Mouse (Mus musculus): Measurements from ENCODE around the gene Trmt44. TPM values are rescaled to one million over a fixed set of nuclear protein-coding genes. Genes with fewer than 3 reads are reported as not detected.
"Not testable (repeated sequence)": the region's sequence is repeated elsewhere in the genome, so short reads cannot be mapped to it uniquely, and the experiment has no call there.

Trmt44 gene
- polyA plus RNA-seq, 1 experiment: 9.8 TPM

DNA sequence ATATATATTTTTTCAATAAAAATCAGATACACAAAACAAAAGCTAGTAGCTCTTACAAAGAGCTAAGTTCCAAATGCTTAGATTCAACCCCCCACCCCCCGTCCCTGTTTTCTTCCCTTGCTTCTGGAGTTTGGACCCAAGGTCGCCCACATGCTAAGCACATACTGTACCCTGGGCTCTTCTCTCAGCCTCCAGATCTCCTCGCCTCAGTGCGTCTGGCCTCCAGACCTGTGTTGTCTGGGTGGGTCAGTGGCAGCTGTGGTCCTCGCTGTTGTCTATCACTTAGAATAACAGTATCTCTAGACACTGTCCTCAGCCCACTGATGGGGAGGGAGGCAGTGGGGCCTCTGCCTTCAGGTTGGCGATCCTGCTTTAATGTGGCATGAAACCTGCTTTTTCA is 18.4 kb upstream of the Trmt44 start:
- Histone ChIP-seq H3K36me3 (ENCODE audit: control insufficient read depth, insufficient read depth, low read length) (peaks cover 51% of the 10 kb centered on the region), H3K27ac (ENCODE audit: control insufficient read depth, insufficient read depth, low read length) (no peak overlapping the region)
- 96% methylated on average over 6 of the region's 6 CpGs for WGBS

DNA sequence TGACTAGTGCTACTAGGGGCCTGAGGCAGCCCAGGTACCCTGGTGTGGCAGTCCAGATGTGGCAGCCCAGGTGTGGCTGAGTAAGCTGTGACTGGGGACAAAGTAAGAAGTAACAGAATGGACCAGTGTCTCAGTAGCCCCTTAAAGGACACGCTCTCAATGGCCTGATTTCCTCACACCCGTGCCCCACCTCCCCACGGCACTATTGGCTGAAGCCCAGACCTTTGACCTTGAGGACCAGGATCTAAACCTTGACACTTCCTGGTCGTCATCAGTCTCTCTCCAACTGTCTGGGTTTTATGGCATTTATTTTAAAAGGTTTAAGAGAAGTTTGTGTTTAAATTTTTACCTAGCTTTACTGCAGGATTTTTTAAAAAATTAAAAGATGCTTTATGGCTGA is 18.0 kb upstream of the Trmt44 start:
- Histone ChIP-seq H3K4me1 (replicated peaks; ENCODE audit: control insufficient read depth, insufficient read depth, low read length) (no peaks in the 10 kb centered on the region), H3K27me3 (ENCODE audit: control insufficient read depth, insufficient read depth, low read length) (no peaks in the 10 kb centered on the region), H3K4me3 (ENCODE audit: control insufficient read depth, insufficient read depth, low read length) (no peak overlapping the region), H3K36me3 (ENCODE audit: control insufficient read depth, insufficient read depth, low read length) (peaks cover 51% of the 10 kb centered on the region), H3K27ac (ENCODE audit: control insufficient read depth, insufficient read depth, low read length) (no peak overlapping the region)
- TF ChIP-seq POLR2A (IDR thresholded peaks at IDR 0.05; ENCODE audit: control insufficient read depth, extremely low read depth, insufficient read depth, low read length, poor library complexity): no peak
- no peak for TF ChIP-seq CTCF (IDR thresholded peaks at IDR 0.05; ENCODE audit: borderline replicate concordance, control insufficient read depth, extremely low read depth, insufficient read depth, low read length, poor library complexity)
- no peak for DNase-seq
- WGBS: 95% methylated on average over 4 of the region's 4 CpGs

More for the DNA sequence above, 18.4 kb upstream of the Trmt44 start:
- Histone ChIP-seq H3K4me1 (replicated peaks; ENCODE audit: control insufficient read depth, insufficient read depth, low read length) (no peaks in the 10 kb centered on the region), H3K27me3 (ENCODE audit: control insufficient read depth, insufficient read depth, low read length) (no peaks in the 10 kb centered on the region), H3K4me3 (ENCODE audit: control insufficient read depth, insufficient read depth, low read length) (no peak overlapping the region)
- TF ChIP-seq CTCF (IDR thresholded peaks at IDR 0.05; ENCODE audit: borderline replicate concordance, control insufficient read depth, extremely low read depth, insufficient read depth, low read length, poor library complexity) (no peak), POLR2A (IDR thresholded peaks at IDR 0.05; ENCODE audit: control insufficient read depth, extremely low read depth, insufficient read depth, low read length, poor library complexity) (no peak)
- DNase-seq: no peak

DNA sequence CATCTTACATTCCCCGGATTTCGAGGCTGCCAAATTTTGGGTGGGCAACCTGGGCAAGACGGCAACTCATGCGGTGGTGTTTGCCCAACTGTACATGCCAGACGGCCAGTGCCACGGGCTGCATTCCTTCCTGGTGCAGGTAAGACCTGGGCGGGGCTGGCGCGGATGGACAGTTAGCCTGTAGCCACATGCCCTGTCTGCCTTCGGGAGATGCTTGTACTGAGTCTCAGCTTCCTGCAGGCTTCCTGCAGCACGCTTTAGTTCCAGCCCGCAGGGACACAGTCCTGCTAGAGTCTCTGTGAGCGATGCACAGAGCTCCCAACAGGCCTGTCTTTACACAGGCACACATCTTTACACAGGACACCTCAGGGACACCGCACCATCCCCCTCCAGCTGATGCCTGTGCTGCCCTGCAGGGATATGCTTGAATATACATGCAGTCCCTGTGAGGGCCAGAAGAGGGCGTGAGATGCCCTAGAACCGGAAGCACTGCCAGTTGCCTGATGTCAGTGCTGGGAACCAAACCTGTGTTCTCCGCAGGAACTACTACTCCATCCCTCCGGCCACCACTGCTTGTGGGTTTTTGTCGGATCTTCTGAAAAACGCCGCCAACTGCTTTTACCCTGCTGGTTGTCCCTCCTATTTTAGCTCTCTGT is 17.3 kb upstream of the Trmt44 start:
- Histone ChIP-seq H3K27me3 (ENCODE audit: control insufficient read depth, insufficient read depth, low read length) (no peaks in the 10 kb centered on the region), H3K27ac (ENCODE audit: control insufficient read depth, insufficient read depth, low read length) (no peak overlapping the region), H3K4me1 (replicated peaks; ENCODE audit: control insufficient read depth, insufficient read depth, low read length) (no peaks in the 10 kb centered on the region), H3K36me3 (ENCODE audit: control insufficient read depth, insufficient read depth, low read length) (peaks cover 51% of the 10 kb centered on the region), H3K4me3 (ENCODE audit: control insufficient read depth, insufficient read depth, low read length) (no peak overlapping the region)
- WGBS: 96% methylated on average over 21 of the region's 21 CpGs
- peak; percentile 18 for DNase-seq
- TF ChIP-seq POLR2A (IDR thresholded peaks at IDR 0.05; ENCODE audit: control insufficient read depth, extremely low read depth, insufficient read depth, low read length, poor library complexity) (no peak), CTCF (IDR thresholded peaks at IDR 0.05; ENCODE audit: borderline replicate concordance, control insufficient read depth, extremely low read depth, insufficient read depth, low read length, poor library complexity) (0 out of 2 replicates have a peak, but pooled peaks have one; percentile 24)

DNA sequence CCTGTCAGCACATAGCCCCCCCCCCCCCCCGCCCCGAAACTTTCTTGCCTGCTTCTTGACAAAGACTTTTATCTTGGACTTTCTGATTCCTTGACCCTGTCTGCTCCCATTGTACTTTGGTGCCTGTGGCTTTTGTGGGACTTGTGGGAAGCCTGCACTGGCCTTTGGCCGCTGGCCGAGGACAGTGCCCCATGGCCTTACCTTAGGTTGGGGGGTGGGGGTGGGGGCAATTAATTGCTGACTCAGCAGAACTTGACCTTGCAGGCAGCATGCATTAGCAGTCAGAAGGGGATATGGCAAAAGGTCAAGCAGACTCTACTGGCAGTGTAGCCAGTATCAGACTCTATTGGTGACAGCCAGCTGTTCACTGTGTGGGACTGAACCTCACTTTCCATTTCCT is 16.6 kb upstream of the Trmt44 start:
- Histone ChIP-seq H3K4me3 (ENCODE audit: control insufficient read depth, insufficient read depth, low read length) (no peak overlapping the region), H3K4me1 (replicated peaks; ENCODE audit: control insufficient read depth, insufficient read depth, low read length) (no peaks in the 10 kb centered on the region), H3K27ac (ENCODE audit: control insufficient read depth, insufficient read depth, low read length) (no peak overlapping the region), H3K36me3 (ENCODE audit: control insufficient read depth, insufficient read depth, low read length) (peaks cover 51% of the 10 kb centered on the region), H3K27me3 (ENCODE audit: control insufficient read depth, insufficient read depth, low read length) (no peaks in the 10 kb centered on the region)
- WGBS: 98% methylated on average over 4 of the region's 4 CpGs
- no peak for DNase-seq
- TF ChIP-seq CTCF (IDR thresholded peaks at IDR 0.05; ENCODE audit: borderline replicate concordance, control insufficient read depth, extremely low read depth, insufficient read depth, low read length, poor library complexity) (no peak), POLR2A (IDR thresholded peaks at IDR 0.05; ENCODE audit: control insufficient read depth, extremely low read depth, insufficient read depth, low read length, poor library complexity) (no peak)

DNA sequence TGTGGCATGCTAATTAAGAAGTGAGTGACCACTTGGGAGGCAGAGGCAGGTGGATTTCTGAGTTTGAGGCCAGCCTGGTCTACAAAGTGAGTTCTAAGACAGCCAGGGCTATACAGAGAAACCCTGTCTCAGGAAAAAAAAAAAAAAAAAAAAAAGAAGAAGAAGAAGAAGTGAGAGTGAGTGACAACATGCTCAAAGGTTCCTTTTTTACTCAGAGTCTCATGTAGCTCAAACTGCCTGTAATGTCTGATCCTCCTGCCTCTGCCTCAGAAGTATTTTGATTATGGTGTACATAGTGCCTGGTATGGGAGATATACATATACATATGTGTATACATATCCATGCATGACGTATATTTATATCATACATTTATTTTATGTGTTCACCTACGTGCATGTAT is 9.4 kb upstream of the Trmt44 start:
- not testable (repeated sequence) for DNase-seq; H3K27me3 ChIP-seq (ENCODE audit: control insufficient read depth, insufficient read depth, low read length); H3K36me3 ChIP-seq (ENCODE audit: control insufficient read depth, insufficient read depth, low read length); H3K4me1 ChIP-seq (replicated peaks; ENCODE audit: control insufficient read depth, insufficient read depth, low read length); H3K4me3 ChIP-seq (ENCODE audit: control insufficient read depth, insufficient read depth, low read length); H3K27ac ChIP-seq (ENCODE audit: control insufficient read depth, insufficient read depth, low read length)
- WGBS: 96% methylated on average over 2 of the region's 2 CpGs

DNA sequence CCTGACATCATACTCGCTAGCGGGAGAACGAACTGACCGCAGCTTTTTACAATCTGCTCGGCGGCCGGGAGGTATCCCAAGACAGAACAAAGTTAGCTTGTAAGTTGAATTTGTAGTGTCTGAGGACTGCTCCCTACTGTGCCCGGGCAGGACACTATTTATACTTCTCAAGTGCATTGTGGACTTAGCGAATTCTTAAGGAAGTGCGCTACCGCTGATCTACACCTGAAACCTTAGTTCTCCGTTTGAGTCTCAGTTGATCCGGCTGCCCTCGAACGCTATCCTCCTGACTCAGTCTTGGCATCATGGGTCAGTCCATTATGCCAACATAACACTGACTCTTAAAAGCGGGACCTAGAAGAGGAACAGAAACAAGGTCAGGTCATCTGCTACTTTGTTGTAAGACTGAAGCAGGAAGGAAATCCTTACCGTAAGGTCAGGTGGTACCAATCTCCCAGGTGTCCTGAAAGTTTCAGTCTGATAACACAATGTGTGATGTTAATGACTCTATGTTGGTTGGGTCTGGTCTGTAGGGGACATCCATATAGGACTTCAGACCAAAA is 8.4 kb upstream of the Trmt44 start:
- H3K36me3 ChIP-seq (ENCODE audit: control insufficient read depth, insufficient read depth, low read length): no peaks in the 10 kb centered on the region
- WGBS: 1% methylated on average over 17 of the region's 17 CpGs
- no peak for DNase-seq
- TF ChIP-seq POLR2A (IDR thresholded peaks at IDR 0.05; ENCODE audit: control insufficient read depth, extremely low read depth, insufficient read depth, low read length, poor library complexity) (no peak), CTCF (IDR thresholded peaks at IDR 0.05; ENCODE audit: borderline replicate concordance, control insufficient read depth, extremely low read depth, insufficient read depth, low read length, poor library complexity) (no peak)
- H3K4me3 ChIP-seq (ENCODE audit: control insufficient read depth, insufficient read depth, low read length): peak overlapping the region; percentile 94
- H3K4me1 ChIP-seq (replicated peaks; ENCODE audit: control insufficient read depth, insufficient read depth, low read length): peaks cover 8% of the 10 kb centered on the region; the same call in 1 of the 2 replicates
- H3K27me3 ChIP-seq (ENCODE audit: control insufficient read depth, insufficient read depth, low read length): no peaks in the 10 kb centered on the region
- H3K27ac ChIP-seq (ENCODE audit: control insufficient read depth, insufficient read depth, low read length): no peak overlapping the region

Data from thymus, adult 2 months (tissue).